Mouse (Mus musculus) cerebellum, adult 2 months (tissue): ENCODE results near the gene Gm47429. TPM values are rescaled to one million over a fixed set of nuclear protein-coding genes. Genes with fewer than 3 reads are reported as not detected.

Source experiments
- DNase-seq, 2 experiments: peaks; one replicate each; pipeline ENCODE4 v3.0.0; 2021
- H3K27ac ChIP-seq: fragments of 200-500 bp; 2 replicates; pipeline ENCODE4 v1.5.1; 2012; ENCODE audit warnings: low read length, control low read depth, inconsistent platforms; ENCODE audit not compliant: insufficient read depth
- H3K27me3 ChIP-seq: fragments of 200-500 bp; 2 replicates; pipeline ENCODE4 v1.6.1; 2012; ENCODE audit warnings: inconsistent platforms, mild to moderate bottlenecking, low read length, moderate library complexity; ENCODE audit not compliant: control insufficient read depth, insufficient read depth
- H3K4me1 ChIP-seq: fragments of 200-500 bp; 2 replicates; pipeline ENCODE4 v1.6.1; 2011; ENCODE audit warnings: low read length; ENCODE audit not compliant: control insufficient read depth, insufficient read depth
- H3K4me3 ChIP-seq: fragments of 200-500 bp; replicated peaks from 2 replicates; pipeline ENCODE3; 2011; ENCODE audit warnings: mild to moderate bottlenecking, low read depth, low read length, control low read depth; ENCODE audit not compliant: insufficient read depth
- CTCF ChIP-seq: fragments of 200-500 bp; IDR thresholded peaks from 2 replicates; pipeline ENCODE4 v1.5.1; 2011; ENCODE audit warnings: low read depth, mild to moderate bottlenecking, control low read depth, low read length, moderate library complexity, borderline replicate concordance; ENCODE audit not compliant: insufficient read depth
- POLR2A ChIP-seq: fragments of 200-500 bp; IDR thresholded peaks from 2 replicates; pipeline ENCODE4 v1.6.1; 2011; ENCODE audit warnings: low read length, control low read depth, borderline replicate concordance; ENCODE audit not compliant: insufficient read depth
- WGBS: fragments of 180-500 bp; shearing (Covaris S2); methylation state at CpG from one replicate; pipeline ENCODE4 v1.1.7; 2018; 5-methylcytosine and 5-hydroxymethylcytosine counted together
- polyA plus RNA-seq: library from polyadenylated mRNA; depleted of rRNA; stranded (reverse); fragments of >200 nt; gene quantifications from 2 replicates; pipeline ENCODE4 v1.2.3, GENCODE M21; 2012; rRNA removed

The Gm47429 gene
- polyA plus RNA-seq, 1 experiment = not detected

DNA sequence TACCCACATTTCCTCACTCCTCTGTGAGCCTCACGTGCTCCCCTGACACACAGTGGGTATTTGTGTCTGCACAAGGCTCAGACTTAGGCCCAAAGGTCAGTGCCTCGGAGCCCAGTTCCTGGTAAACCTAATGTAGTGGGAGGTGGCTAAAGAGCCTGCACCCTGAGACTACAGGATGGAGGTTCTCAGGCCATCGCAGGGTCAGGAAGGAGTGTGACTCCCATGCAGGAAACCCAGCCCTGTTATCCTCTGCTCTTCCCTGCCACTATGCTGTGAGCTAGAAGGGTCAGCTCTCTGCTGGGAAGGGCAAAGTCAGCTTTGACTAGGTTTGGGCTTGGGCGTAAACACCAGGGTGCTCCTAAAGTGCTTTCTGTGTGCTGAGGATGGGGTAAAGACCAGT, 17.0 kb downstream of the Gm47429 start:
- no peak for TF ChIP-seq CTCF
- TF ChIP-seq POLR2A = no peak
- no peak overlapping the region for H3K4me3 ChIP-seq
- H3K4me1 ChIP-seq = no peaks in the 10 kb centered on the region
- H3K27ac ChIP-seq = no peak overlapping the region
- no peak for DNase-seq
- 89% methylated on average over 4 of the region's 4 CpGs for WGBS
- H3K27me3 ChIP-seq = no peaks in the 10 kb centered on the region

DNA sequence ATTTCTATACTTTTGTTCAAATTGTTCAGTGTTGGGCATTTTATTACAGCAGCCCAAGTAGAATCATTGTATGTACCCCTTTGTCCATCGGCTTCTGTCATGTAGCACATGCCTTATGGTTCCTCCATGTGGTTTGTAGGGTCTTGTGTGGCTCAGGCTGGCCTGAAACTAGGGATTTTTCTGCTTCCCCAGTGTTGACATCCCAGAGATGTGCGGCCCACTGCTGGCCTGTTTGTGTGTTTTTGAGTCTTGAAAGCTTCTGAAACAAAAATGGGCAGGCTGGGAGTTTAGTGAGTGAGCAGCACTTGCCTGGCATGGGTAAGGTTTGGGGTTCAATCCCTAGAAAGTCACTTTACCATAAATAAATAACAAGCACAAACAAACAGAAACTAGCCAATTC, 19.2 kb downstream of the Gm47429 start:
- TF ChIP-seq CTCF (no peak), POLR2A (no peak)
- 97% methylated on average over 2 of the region's 2 CpGs for WGBS
- no peak overlapping the region for H3K4me3 ChIP-seq
- no peak for DNase-seq
- H3K27me3 ChIP-seq = no peaks in the 10 kb centered on the region
- no peak overlapping the region for H3K27ac ChIP-seq
- no peaks in the 10 kb centered on the region for H3K4me1 ChIP-seq

DNA sequence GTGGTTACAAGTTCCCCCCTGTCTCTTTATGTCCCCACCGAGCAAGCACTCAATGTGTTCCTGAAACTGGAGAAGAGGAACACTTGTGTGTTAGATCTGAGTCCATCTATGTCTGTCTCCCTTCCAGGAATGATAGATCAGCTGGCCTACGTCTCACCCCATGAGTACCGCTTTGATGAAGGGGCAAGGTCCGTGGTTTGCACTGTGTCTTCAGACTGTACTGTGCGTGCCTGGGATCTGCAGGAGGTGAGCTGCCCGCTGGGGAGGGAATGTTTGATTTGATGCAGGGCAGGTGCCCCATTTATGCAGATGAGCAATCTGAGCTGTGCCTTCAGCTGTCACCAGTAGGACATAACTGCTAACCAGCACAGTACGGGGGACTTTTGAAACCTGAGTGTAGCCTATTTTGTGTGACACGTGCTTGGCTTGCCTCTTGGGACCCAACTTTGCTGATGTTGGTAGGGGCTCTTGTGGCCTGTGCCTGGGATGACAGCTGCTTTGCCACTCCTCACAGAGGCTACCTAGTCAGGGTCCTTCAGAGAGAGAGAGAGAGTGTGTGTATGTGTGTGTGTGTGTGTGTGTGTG, 20.0 kb downstream of the Gm47429 start:
- WGBS = 79% methylated on average over 8 of the region's 8 CpGs
- no peak for DNase-seq
- H3K27ac ChIP-seq = no peak overlapping the region
- no peaks in the 10 kb centered on the region for H3K4me1 ChIP-seq
- H3K27me3 ChIP-seq = no peaks in the 10 kb centered on the region
- H3K4me3 ChIP-seq = no peak overlapping the region
- no peak for TF ChIP-seq CTCF
- TF ChIP-seq POLR2A = no peak

DNA sequence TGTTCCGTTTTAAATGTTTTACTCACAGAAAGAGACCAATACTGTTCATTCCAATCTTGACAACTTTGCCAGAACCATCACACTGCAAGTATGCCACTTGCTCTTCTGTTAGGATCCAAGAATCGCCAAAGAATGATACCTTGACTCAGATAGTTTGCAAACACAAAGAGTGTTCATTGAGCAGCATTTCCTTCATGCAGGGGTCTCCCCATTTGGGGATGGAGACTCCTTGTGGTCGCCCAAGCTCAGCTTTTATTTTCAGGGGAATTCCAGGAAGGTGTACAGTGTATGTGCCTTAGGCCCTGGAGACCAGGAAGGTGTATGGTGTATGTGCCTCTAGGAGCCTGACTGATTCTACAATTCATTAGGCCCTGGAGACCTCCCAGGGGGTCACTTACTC, 25.3 kb downstream of the Gm47429 start:
- Histone ChIP-seq H3K4me1 (no peaks in the 10 kb centered on the region; the same call in 1 of the 2 replicates), H3K27me3 (no peaks in the 10 kb centered on the region), H3K4me3 (peak overlapping the region; percentile 63), H3K27ac (no peak overlapping the region)
- WGBS = 35% methylated on average over 3 of the region's 3 CpGs
- no peak for DNase-seq
- TF ChIP-seq POLR2A (no peak), CTCF (no peak)

DNA sequence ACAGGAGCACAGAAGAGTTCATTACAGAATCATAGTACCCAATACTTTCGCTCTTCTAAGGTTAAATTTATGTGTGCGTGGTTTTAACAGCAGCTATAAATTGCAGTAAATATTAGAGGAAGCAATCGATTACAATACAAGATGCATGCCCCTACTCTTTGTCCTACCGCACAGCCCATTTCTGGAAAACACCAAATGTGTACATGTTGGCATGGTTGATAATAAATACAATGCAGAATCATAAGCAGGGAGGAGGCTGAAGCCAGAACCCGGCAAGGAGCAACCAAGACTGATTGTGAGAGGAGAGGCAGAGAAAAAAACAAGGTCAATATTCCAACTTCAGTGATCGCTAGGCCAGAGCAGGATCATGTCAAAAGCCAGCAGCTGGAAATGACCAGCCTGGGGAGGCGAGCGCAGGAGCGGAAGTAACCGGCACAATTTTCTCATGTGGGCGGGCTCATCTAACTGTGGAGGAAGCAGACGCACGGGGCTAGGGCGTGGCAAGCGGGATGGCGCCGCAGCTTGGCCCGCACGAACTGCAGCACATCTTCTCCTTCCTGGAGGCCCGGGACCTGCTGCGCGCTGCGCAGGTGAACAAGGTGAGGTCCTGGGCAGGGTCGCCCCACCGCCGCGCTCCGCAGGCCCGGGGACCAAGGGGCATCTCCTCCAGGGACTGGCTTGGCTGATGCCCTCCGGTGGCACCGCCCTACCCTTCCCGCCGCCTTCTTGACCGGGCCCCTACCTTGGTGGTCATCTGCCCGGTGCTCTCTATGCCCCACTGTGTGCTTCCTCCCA, 26.1 kb downstream of the Gm47429 start, which contains the start of gene Fbxw17:
Gene Fbxw17 (plus strand): TSS at position 476 of the 795 bp plus-strand sequence.
- WGBS = 10% methylated on average over 35 of the region's 35 CpGs
- Histone ChIP-seq H3K27me3 (no peaks in the 10 kb centered on the region), H3K4me1 (no peaks in the 10 kb centered on the region; the same call in 1 of the 2 replicates), H3K27ac (no peak within 1 kb of the TSS), H3K4me3 (peak within 1 kb of the TSS; percentile 63)
- TF ChIP-seq CTCF (no peak), POLR2A (peak; percentile 55; the same call in 1 of the 2 replicates)
- DNase-seq = peak; percentile 79 to 80

Other genes starting within 250 kb of the Gm47429 start
- gene Gm906, start 193.6 kb downstream of the Gm47429 start, polyA plus RNA-seq = not detected in 2 replicates
- gene Fbxw17, start 26.0 kb downstream of the Gm47429 start, polyA plus RNA-seq = 23.7 and 24.3 TPM in 2 replicates
- not detected in 2 replicates for gene Nutm2, start 23.4 kb upstream of the Gm47429 start, polyA plus RNA-seq
- not detected in 2 replicates for gene Gm904, start 199.3 kb upstream of the Gm47429 start, polyA plus RNA-seq